Mouse (Mus musculus): ENCODE measurements at regions not wholly inside any gene's neighbourhood (a gene's known extent, or its start where the extent isn't known, plus 50 kb on each side); places are given as distances from the start of the nearest gene placed in this dataset.

- Histone ChIP-seq H3K27me3 (ENCODE audit: insufficient read depth, low read length) (no peaks in the 10 kb centered on the region), H3K9ac (ENCODE audit: low read depth, low read length) (no peak overlapping the region), H3K4me1 (replicated peaks; ENCODE audit: insufficient read depth, low read length) (no peaks in the 10 kb centered on the region), H3K9me3 (replicated peaks; ENCODE audit: low read length) (no peaks in the 10 kb centered on the region), H3K4me3 (replicated peaks; ENCODE audit: low read depth, low read length) (no peak overlapping the region), H3K27ac (no peak overlapping the region), H3K36me3 (ENCODE audit: insufficient read depth, low read length) (no peaks in the 10 kb centered on the region), H3K4me2 (ENCODE audit: low read length) (no peak overlapping the region)
- ATAC-seq (replicated peaks; ENCODE audit: low FRiP score, low read depth) = peak; percentile 65; the same call in 1 of the 2 replicates
- no peak for TF ChIP-seq CTCF (IDR thresholded peaks at IDR 0.05; ENCODE audit: low read depth)
- peak; percentile 73 for DNase-seq (ENCODE audit: low spot score)
- 62% methylated on average over 7 of the region's 7 CpGs for WGBS
These were observed 50.4 kb upstream of the Mindy3 start for GRCm38 (mm10) chr2:12469440-12470339.

Measured in kidney, postnatal 0 days (tissue).